Mouse (Mus musculus) limb, embryonic 11.5 days (tissue): ENCODE data around the gene Neurl1a. TPM values are rescaled to one million over a fixed set of nuclear protein-coding genes. Genes with fewer than 3 reads are reported as not detected.

Experiments used
- ATAC-seq: fragments of 200-750 bp; cut with Nextera tagmentation; 2 replicates; pipeline ENCODE4 v1.8.0; 2017; ENCODE audit warnings: low read depth; ENCODE audit not compliant: insufficient number of reproducible peaks, low FRiP score, low TSS enrichment
- DNase-seq: peaks from one replicate; pipeline ENCODE4 v3.0.0-alpha.2; 2015; ENCODE audit warnings: low spot score
- H3K27ac ChIP-seq: fragments of 300-500 bp; sonication (generic); replicated peaks from 2 replicates; pipeline ENCODE4 v1.5.1; 2014; ENCODE audit warnings: low read depth, mild to moderate bottlenecking, low read length
- H3K27me3 ChIP-seq: fragments of 300-500 bp; sonication (generic); 2 replicates; pipeline ENCODE4 v1.6.1; 2014; ENCODE audit warnings: mild to moderate bottlenecking, low read length, mixed read lengths; ENCODE audit not compliant: control insufficient read depth, insufficient read depth
- H3K36me3 ChIP-seq: fragments of 300-500 bp; sonication (generic); 2 replicates; pipeline ENCODE4 v1.6.1; 2014; ENCODE audit warnings: mild to moderate bottlenecking, low read length, moderate library complexity, mixed read lengths; ENCODE audit not compliant: control insufficient read depth, insufficient read depth
- H3K4me1 ChIP-seq: fragments of 300-500 bp; sonication (generic); 2 replicates; pipeline ENCODE4 v1.6.1; 2014; ENCODE audit warnings: low read length, mixed read lengths; ENCODE audit not compliant: control insufficient read depth, insufficient read depth
- H3K4me2 ChIP-seq: fragments of 300-500 bp; sonication (generic); 2 replicates; pipeline ENCODE4 v1.6.1; 2014; ENCODE audit warnings: low read depth, mild to moderate bottlenecking, moderate library complexity; ENCODE audit not compliant: severe bottlenecking
- H3K4me3 ChIP-seq: fragments of 300-500 bp; sonication (generic); 2 replicates; pipeline ENCODE4 v1.5.1; 2014; ENCODE audit warnings: low read depth, low read length
- H3K9ac ChIP-seq: fragments of 300-500 bp; sonication (generic); 2 replicates; pipeline ENCODE4 v1.6.1; 2014; ENCODE audit warnings: mild to moderate bottlenecking, low read length
- H3K9me3 ChIP-seq: fragments of 300-500 bp; sonication (generic); 2 replicates; pipeline ENCODE4 v1.6.1; 2016; ENCODE audit warnings: low read length; ENCODE audit not compliant: control insufficient read depth
- WGBS: fragments of 180-500 bp; shearing (Covaris S2); extraction: QIAGEN DNeasy Blood & Tissue Kit; methylation state at CpG from one replicate; pipeline ENCODE4 v1.1.7; 2014; 5-methylcytosine and 5-hydroxymethylcytosine counted together
- polyA plus RNA-seq: library from polyadenylated mRNA; unstranded; fragments of >200 nt; fragmentation: Nextera tagmentation; extraction: Ambion mirVana; gene quantifications from 2 replicates; pipeline ENCODE4 v1.2.1, GENCODE M21; 2014

Neurl1a gene
- polyA plus RNA-seq, 1 experiment from 2014 or later: 5.0 TPM

DNA sequence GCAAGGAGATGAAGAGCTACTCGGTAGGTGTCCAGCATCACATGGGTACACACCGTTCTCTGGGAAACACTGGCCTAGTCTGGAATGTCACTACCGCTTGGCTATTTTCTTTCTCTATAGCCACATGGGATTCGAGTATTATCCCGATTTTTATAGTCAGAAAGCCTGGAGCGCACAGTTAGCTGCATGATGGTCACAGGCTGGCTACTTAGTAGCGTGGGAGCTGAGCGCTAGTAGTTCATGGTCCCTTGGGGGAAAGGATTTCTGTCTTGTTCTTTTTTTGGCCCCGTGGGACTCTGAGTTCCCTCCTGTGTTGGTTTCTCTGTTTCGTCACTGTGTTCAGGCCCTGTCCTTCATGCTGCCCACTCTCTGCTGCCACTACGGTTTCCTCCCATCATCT, 119.5 kb downstream of the Neurl1a start:
- H3K9ac ChIP-seq: no peak overlapping the region
- DNase-seq: no peak
- no peaks in the 10 kb centered on the region for H3K27me3 ChIP-seq
- no peak overlapping the region for H3K27ac ChIP-seq
- H3K4me1 ChIP-seq: peaks cover 28% of the 10 kb centered on the region
- WGBS: 93% methylated on average over 11 of the region's 11 CpGs
- H3K9me3 ChIP-seq: no peaks in the 10 kb centered on the region
- ATAC-seq: no peak
- H3K36me3 ChIP-seq: peaks cover 5% of the 10 kb centered on the region; the same call in 1 of the 2 replicates
- no peak overlapping the region for H3K4me3 ChIP-seq
- H3K4me2 ChIP-seq: no peak overlapping the region

DNA sequence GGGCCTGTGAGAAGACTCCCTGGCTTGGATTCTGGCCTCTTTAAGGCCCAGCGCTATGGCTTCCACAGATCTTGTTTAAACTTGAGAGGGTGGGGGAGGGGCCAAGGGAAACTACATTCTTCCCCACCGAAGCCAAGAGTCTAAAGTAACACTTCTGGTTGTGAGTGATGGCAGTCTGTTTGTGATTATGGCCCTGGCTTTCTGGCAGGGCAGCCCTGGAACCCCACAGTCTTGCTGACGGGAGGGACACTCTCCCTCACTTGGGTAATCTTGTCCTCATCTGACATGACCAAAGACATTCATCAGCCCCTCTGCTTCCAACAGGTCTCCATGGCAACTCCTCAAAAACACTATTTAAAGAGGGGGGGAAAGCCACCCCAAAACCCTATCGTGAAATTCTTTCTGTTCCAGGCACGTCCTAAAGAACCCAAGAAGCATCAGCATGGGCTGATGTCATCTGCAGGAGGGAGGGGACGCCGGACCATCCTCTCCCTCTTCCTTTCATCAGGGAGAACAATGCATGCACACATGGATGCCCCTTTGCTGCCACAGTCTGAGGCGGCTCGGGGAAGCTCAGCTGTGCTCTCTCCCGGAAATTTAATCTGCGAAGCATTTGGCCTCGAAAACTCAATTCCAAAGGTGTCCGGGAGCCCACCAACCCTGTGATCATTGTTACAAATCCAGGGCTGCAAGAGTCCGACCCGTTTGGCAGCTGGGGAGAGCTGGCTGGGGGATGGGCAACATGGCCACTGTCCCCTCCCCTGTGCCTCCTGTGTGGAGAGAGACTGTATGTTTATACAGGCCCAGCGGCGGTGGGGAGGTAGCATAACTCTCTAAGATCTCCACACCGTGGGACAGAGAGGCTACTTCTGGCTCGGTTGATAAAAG, 122.9 kb downstream of the Neurl1a start:
- 19% methylated on average over 19 of the region's 19 CpGs for WGBS
- Histone ChIP-seq H3K4me2 (peak overlapping the region; percentile 17; the same call in 1 of the 2 replicates), H3K4me1 (peaks cover 28% of the 10 kb centered on the region), H3K4me3 (no peak overlapping the region), H3K27me3 (no peaks in the 10 kb centered on the region), H3K9ac (peak overlapping the region; percentile 43), H3K27ac (peak overlapping the region; percentile 87), H3K36me3 (peaks cover 8% of the 10 kb centered on the region; the same call in 1 of the 2 replicates), H3K9me3 (no peaks in the 10 kb centered on the region)
- DNase-seq (peak; percentile 73), ATAC-seq (peak; percentile 63)

DNA sequence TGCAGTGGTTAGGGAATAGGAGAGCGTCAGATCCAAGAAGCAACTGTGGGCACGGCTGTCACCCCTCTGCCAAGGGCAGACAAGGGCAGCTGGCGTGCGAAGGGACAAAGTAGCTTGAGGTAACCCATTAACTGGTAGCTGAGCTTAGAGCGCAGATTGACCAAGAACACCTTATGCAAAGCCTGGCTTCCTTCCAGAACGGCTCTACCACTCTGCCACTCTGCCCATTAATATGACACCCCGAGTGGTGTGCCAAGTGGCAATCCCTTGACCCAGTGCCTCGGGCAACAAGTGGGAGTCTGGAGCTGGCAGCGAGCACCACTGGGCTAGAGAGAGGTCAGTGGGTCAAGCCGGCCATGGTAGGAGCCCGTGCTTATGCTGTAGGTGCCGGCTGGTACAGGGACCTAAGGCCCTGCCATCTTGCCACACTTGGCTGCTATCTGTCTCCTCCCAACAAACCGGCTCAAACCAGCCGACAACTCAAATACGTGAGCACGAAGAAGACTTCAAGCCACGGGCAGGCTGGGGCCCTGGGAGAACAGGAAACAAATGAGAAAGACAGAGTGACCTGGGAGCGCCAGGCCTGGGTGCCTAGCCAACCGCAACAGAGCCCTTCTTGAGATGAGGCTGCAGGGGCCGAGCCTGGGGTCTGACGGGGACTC, 123.7 kb downstream of the Neurl1a start:
- DNase-seq: no peak
- peak overlapping the region; percentile 27 for H3K9ac ChIP-seq

DNA sequence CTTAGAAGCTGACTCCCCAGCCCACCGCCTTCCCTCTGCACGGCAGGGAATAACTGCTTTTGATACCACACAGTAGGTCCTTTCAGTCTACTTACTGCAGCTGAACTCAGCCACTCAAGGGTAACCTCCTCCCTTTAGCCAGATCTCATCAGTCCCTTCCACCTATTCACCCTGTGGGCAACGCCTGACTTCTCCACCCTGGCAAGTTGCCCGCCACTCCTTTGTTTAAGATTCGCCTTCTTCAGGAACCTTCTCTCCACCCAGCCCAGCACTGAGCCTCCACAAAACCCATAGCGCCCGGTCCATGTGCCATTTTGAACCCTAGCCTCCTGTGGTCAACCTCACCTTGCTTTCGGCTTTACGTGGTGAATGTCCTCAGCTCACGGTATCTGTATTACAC, 124.5 kb downstream of the Neurl1a start:
- Histone ChIP-seq H3K4me1 (peaks cover 28% of the 10 kb centered on the region), H3K36me3 (peaks cover 8% of the 10 kb centered on the region; the same call in 1 of the 2 replicates), H3K9ac (no peak overlapping the region), H3K9me3 (no peaks in the 10 kb centered on the region), H3K4me3 (no peak overlapping the region), H3K27ac (no peak overlapping the region; the same call in 1 of the 2 replicates), H3K4me2 (no peak overlapping the region), H3K27me3 (no peaks in the 10 kb centered on the region)
- DNase-seq (no peak), ATAC-seq (no peak)
- 91% methylated on average over 10 of the region's 10 CpGs for WGBS

More for the DNA sequence above, 123.7 kb downstream of the Neurl1a start:
- H3K4me1 ChIP-seq: peaks cover 28% of the 10 kb centered on the region
- no peak for ATAC-seq
- peaks cover 8% of the 10 kb centered on the region; the same call in 1 of the 2 replicates for H3K36me3 ChIP-seq
- 71% methylated on average over 21 of the region's 21 CpGs for WGBS
- H3K9me3 ChIP-seq: no peaks in the 10 kb centered on the region
- H3K27ac ChIP-seq: peak overlapping the region; percentile 87
- no peaks in the 10 kb centered on the region for H3K27me3 ChIP-seq
- H3K4me3 ChIP-seq: no peak overlapping the region
- peak overlapping the region; percentile 17; the same call in 1 of the 2 replicates for H3K4me2 ChIP-seq

DNA sequence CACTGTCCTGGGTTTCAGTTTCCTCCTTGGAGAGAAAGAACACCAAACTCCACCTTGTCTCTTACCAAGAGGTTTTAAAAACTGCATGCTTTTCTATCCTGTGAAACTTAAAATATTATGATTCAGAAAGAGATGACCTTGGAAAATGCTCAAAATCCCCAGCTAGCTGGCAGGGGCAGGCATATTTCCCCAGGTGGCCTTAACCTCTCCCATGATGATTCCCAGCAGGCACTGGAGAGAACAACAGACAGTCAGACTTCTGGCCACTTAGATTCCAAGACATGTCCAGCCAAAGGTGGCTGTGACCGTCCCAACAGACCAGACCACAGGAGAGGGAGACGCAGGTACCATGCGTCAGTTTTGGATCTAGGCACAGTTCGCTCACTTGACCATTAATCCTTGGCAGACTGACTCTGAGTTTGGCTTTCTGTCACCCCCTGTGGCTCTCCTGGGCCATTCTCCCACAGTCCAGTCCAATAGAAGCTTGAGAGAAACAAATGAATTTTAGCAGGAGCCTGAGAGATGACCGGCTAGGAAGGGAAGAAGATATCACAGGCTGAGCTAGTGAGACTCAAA, 125.6 kb downstream of the Neurl1a start:
- DNase-seq (no peak), ATAC-seq (no peak)
- Histone ChIP-seq H3K4me2 (no peak overlapping the region), H3K4me1 (peaks cover 25% of the 10 kb centered on the region), H3K9me3 (no peaks in the 10 kb centered on the region), H3K27ac (0 out of 2 replicates have a peak overlapping the region, but pooled peaks have one; percentile 14), H3K27me3 (no peaks in the 10 kb centered on the region), H3K36me3 (peaks cover 3% of the 10 kb centered on the region; the same call in 1 of the 2 replicates), H3K4me3 (no peak overlapping the region), H3K9ac (no peak overlapping the region)
- WGBS: 95% methylated on average over 5 of the region's 5 CpGs

DNA sequence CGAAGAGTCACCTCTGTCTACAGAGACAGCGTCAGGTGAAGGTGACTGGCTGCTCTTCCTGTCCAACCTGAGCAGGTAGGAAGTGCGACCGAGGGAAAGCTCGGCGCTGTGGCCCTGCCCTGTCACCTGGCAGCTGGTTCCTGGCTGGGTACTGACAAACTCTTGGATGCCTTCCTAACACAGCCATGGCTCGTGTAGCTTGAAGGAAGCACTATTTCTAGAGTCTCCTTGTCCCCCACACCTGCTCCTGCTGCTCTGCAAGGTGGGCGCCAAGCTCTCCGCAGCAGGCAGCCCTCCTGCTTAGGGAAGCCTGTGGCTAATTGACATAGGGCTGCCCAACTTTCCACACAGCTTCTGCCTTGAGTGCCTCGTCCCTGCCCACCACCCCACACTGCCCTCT, 126.8 kb downstream of the Neurl1a start:
- Histone ChIP-seq H3K4me2 (no peak overlapping the region), H3K4me1 (peaks cover 23% of the 10 kb centered on the region), H3K9ac (no peak overlapping the region), H3K27ac (no peak overlapping the region), H3K27me3 (no peaks in the 10 kb centered on the region), H3K4me3 (no peak overlapping the region), H3K36me3 (peaks cover 3% of the 10 kb centered on the region; the same call in 1 of the 2 replicates), H3K9me3 (no peaks in the 10 kb centered on the region)
- ATAC-seq: no peak
- no peak for DNase-seq
- 90% methylated on average over 10 of the region's 10 CpGs for WGBS

DNA sequence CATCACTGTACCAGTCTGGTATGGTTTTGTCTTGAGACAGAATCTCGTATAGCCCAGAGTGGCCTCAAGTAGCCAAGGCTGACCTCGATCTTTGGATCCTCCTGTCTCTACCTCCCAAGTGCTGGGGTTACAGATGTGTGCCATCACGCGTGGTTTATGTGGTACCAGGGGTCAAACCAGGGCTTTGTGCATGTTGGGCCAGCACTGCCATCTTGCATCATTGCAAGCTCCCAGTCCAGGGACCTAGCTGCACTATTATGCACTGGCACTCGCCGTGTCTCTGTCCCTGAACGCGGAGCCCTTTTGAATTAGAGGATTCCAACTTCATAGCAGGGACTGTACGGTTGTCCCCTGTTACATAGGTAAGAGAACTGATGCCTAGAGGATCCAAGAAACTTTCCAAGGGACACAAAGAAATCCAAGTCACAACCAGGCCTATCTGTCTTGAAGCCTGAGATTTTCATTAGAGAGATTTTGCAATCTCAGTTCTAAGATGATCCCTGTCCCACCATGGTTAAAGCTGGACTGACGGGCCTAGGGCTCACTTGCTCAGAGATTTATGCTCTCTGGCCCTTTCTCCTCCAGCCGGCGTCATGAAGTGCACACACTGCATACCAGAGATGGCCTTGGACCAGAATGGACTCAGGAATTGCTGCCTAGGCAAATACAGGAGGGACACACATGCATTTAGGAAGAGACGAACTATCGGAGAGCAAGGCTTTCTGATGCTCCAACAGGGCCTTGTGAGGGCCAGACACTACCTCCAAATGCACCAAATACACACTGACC, 127.7 kb downstream of the Neurl1a start:
- peaks cover 15% of the 10 kb centered on the region for H3K4me1 ChIP-seq
- ATAC-seq: no peak
- 88% methylated on average over 14 of the region's 14 CpGs for WGBS

More for the DNA sequence above, 127.7 kb downstream of the Neurl1a start:
- DNase-seq: no peak
- no peaks in the 10 kb centered on the region for H3K27me3 ChIP-seq
- no peaks in the 10 kb centered on the region for H3K9me3 ChIP-seq
- no peak overlapping the region for H3K4me3 ChIP-seq
- H3K9ac ChIP-seq: no peak overlapping the region
- H3K27ac ChIP-seq: no peak overlapping the region
- peaks cover 3% of the 10 kb centered on the region; the same call in 1 of the 2 replicates for H3K36me3 ChIP-seq
- no peak overlapping the region for H3K4me2 ChIP-seq
